Mouse (Mus musculus) olfactory bulb, adult 2 months (tissue): ENCODE data around the gene Sowahc. TPM values are rescaled to one million over a fixed set of nuclear protein-coding genes. Genes with fewer than 3 reads are reported as not detected.
A peak's percentile ranks its signal among the peaks of the same experiment; 100 is the strongest.

Experiments
- H3K27ac ChIP-seq: fragments of 200-500 bp; 2 replicates; pipeline ENCODE4 v1.5.1; 2012; ENCODE audit warnings: low read depth, low read length; ENCODE audit not compliant: insufficient read depth
- H3K4me1 ChIP-seq: fragments of 200-500 bp; 2 replicates; pipeline ENCODE4 v1.6.1; 2012; ENCODE audit warnings: low read length; ENCODE audit not compliant: control insufficient read depth, insufficient read depth
- H3K4me3 ChIP-seq: fragments of 200-500 bp; 2 replicates; pipeline ENCODE4 v1.5.1; 2012; ENCODE audit warnings: mild to moderate bottlenecking, low read depth, low read length, moderate library complexity; ENCODE audit not compliant: insufficient read depth
- CTCF ChIP-seq: fragments of 200-500 bp; IDR thresholded peaks from 2 replicates; pipeline ENCODE4 v1.5.1; 2012; ENCODE audit warnings: low read depth, mild to moderate bottlenecking, low read length, moderate library complexity; ENCODE audit not compliant: insufficient read depth
- POLR2A ChIP-seq: fragments of 200-500 bp; IDR thresholded peaks from 2 replicates; pipeline ENCODE4 v1.6.1; 2012; ENCODE audit warnings: mild to moderate bottlenecking, low read depth, low read length, moderate library complexity; ENCODE audit not compliant: insufficient read depth
- WGBS: fragments of 180-500 bp; shearing (Covaris S2); methylation state at CpG from one replicate; pipeline ENCODE4 v1.1.7; 2018; 5-methylcytosine and 5-hydroxymethylcytosine counted together
- polyA plus RNA-seq: library from polyadenylated mRNA; stranded (reverse); fragments of >200 nt; gene quantifications from 2 replicates; pipeline ENCODE4 v1.2.4, GENCODE M21; 2012; ENCODE audit warnings: low replicate concordance; ENCODE audit not compliant: missing spikeins, insufficient read depth, insufficient read length

The Sowahc gene
- polyA plus RNA-seq, 1 experiment: not detected

DNA sequence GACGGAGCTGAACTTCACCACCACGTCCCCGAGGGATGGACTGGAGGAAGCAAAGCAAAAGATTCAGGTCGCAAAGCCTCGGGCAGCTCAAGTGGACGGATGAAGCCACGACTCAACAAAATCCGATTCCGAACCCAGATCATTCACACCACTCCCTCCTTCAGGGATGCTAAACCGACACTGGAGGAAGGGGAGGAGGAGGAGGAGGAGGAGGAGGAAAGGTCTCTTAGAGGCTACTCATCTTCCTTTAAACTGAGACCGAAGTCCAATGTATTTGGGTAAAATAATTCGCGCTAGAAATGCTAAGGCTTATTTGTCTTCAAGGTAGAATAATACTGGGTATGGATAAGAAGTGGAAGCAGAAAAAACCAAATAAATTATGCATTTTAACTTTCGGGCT is 1.5 kb downstream of the Sowahc start:
- H3K4me3 ChIP-seq: peak overlapping the region; percentile 98
- TF ChIP-seq POLR2A: no peak
- TF ChIP-seq CTCF: no peak
- WGBS: 64% methylated on average over 14 of the region's 14 CpGs
- no peak overlapping the region for H3K27ac ChIP-seq
- H3K4me1 ChIP-seq: peaks cover 11% of the 10 kb centered on the region

DNA sequence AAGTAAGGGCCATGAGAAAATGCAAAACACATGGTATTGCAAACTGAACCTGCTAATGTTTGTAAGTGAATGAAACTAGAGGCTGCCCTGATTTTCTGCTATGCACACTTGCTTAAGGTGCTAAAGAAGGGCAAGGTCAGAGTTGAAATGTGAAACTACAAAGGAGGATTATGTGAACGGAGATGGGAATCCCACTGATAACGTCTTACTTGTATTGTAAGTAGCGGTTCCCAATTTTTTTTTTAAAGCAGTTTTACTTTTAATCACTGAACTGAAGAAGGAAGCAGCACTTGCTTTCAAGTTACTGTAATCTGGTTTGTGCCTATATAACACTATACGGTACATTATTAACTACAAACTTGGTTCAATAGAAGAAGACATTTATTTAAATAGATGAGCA is 2.1 kb downstream of the Sowahc start:
- Histone ChIP-seq H3K27ac (no peak overlapping the region), H3K4me3 (no peak overlapping the region)
- 84% methylated on average over 4 of the region's 4 CpGs for WGBS

DNA sequence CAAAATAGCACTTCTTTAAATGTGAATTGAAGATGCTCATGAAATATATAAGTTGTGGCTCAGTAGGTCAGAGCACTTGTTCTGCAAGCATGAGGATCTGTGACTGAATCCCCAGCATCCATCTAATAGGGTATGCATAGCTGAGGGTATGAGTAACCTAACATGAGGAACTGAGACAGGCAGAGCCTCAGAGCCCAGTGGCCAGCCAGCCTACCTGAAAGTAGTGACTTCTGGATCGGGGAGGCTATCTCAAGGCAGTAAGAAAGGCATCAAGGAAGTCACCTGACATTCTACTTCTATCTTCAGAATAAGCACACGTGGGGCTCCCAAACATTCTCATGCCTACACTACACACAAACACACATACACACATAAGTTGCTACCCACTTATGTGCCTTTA is 3.4 kb downstream of the Sowahc start:
- Histone ChIP-seq H3K4me3 (no peak overlapping the region), H3K4me1 (peaks cover 11% of the 10 kb centered on the region), H3K27ac (no peak overlapping the region)
- TF ChIP-seq CTCF (no peak), POLR2A (no peak)
- 94% methylated on average over 2 of the region's 2 CpGs for WGBS

More for the DNA sequence above, 2.1 kb downstream of the Sowahc start:
- TF ChIP-seq POLR2A (no peak), CTCF (no peak)
- peaks cover 11% of the 10 kb centered on the region for H3K4me1 ChIP-seq

DNA sequence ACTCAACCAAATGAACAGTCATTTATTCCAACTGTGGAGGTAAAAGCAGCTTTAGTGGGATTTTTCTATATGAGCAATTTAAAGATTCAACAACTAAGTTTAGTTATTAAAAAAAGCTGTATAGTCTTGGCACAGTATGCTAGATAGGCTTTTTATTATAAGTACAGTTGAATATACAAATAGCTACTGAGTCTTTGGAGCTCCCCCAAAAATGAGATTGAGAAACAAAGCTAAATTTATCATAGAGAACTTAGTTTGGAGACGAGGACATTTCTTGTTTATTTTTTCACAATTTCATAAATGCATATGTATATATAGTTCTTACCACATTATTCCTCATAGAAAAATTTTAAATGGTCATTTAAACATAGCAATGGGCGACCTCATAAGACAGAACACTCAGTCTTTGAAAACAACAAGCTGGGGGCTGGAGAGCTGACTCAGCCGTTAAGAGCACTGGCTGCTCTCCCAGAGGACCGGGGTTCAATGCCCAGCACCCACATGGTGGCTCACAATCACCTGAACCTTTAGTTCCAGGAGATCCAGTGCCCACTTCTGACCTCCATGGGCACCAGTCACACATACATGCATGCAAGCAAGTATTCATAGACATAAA is 7.6 kb downstream of the Sowahc start:
- H3K4me1 ChIP-seq: no peaks in the 10 kb centered on the region
- no peak overlapping the region for H3K4me3 ChIP-seq
- no peak for TF ChIP-seq CTCF
- TF ChIP-seq POLR2A: no peak
- 64% methylated on average over 4 of the region's 4 CpGs for WGBS
- no peak overlapping the region for H3K27ac ChIP-seq

DNA sequence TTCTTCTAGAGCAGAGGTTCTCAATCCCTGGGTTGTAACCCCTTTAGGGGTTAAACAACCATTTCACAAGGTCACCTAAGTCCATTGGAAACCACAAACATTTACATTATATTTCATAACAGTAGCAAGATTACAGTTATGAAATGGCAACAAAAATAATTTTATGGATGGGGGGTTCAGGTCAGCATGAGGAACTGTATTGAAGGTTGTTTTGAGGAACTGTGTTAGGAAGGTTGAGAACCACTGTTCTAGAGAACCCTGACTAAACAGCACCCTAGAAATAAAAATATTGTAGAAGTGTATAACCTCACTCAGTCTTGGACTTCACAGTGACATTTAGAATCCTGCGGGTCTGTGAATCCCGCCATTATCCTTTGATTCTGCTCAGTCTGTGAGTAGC is 13.5 kb downstream of the Sowahc start:
- no peak overlapping the region for H3K27ac ChIP-seq
- no peak overlapping the region for H3K4me3 ChIP-seq
- 81% methylated on average over 2 of the region's 2 CpGs for WGBS
- no peaks in the 10 kb centered on the region for H3K4me1 ChIP-seq
- TF ChIP-seq POLR2A (no peak), CTCF (no peak)

DNA sequence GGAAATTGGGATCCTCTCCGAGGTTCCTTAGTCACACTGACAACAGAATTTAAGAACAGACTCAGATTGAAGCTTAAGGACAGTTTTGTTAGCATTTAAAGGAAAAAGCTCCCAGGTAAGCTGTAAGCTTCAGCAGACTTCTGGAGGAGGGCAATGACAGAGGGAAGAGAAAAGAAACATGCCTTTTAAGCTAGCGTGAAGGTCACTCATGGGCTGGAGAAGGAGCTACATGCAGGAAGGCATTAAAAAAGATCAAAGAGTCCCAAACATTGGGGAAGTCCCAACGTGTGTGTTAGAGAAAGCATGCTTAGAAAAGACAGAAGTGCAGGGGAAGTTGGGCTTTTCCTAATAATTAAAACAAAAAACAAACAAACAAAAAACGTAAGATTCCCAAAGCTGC is 14.1 kb downstream of the Sowahc start:
- Histone ChIP-seq H3K4me1 (no peaks in the 10 kb centered on the region), H3K27ac (no peak overlapping the region), H3K4me3 (no peak overlapping the region)
- 58% methylated on average over 4 of the region's 4 CpGs for WGBS
- no peak for TF ChIP-seq CTCF
- no peak for TF ChIP-seq POLR2A

DNA sequence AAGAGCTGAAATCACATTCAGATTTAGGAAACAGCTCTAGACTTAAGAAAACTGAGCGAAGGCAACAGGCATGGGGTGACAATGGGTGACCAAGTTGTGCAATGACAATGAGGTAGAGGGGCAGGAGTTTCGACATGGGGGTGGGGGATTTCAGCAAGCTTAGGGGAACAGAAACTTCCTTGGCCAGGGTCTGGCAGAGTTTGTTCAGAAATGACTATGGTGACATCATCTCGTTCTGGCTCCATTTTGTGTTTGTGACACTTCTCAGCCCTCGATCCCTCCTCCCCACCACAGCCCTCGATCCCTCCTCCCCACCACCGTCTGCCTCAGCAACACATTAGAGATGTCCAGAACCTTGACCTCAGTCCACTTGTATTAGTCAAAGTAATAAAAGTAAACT is 14.7 kb downstream of the Sowahc start:
- Histone ChIP-seq H3K4me1 (no peaks in the 10 kb centered on the region), H3K27ac (no peak overlapping the region), H3K4me3 (no peak overlapping the region)
- WGBS: 84% methylated on average over 6 of the region's 6 CpGs
- TF ChIP-seq POLR2A (no peak), CTCF (no peak)

DNA sequence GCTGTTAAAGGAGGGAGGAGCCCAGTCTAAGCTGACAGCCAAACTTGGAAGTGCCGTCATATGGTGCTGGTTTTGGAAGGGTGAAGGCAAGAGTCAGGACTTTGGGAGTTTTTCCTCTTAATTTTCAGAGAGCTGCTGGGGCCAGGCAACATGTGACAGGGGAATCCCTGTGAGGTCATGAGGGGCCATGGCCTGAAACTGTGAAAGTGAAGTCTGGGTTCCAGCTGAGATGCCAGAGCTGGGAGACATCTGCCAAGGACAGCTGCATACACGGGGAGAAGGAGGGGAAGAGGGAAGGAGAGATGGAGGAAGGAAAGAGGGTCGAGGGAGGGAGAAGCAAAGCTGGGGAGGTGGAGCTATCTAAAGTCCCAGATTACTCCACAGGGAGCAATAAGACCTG is 16.0 kb downstream of the Sowahc start:
- 52% methylated on average over 3 of the region's 3 CpGs for WGBS
- TF ChIP-seq POLR2A: no peak
- H3K4me3 ChIP-seq: no peak overlapping the region
- no peak overlapping the region for H3K27ac ChIP-seq
- no peaks in the 10 kb centered on the region for H3K4me1 ChIP-seq

DNA sequence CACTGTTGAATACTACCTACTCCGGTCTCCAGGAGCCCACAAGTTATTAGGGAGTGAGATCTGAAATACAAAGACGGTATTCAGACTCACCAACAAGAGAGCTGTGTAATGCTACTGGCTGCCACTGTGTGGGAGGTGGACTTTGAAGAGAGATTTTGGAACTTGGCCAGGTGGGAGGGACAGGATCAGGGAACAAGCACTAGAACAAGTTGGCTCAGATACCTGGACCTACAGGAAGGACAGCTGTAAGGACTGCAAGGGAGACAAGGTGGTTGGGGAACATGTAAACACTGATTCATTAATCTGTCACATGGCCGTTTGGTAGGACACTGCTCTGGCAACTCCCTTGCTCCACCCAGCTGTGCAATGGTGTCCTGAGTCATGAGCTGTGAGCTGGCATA is 19.4 kb downstream of the Sowahc start:
- TF ChIP-seq POLR2A (no peak), CTCF (no peak)
- H3K4me3 ChIP-seq: no peak overlapping the region
- no peak overlapping the region for H3K27ac ChIP-seq
- 20% methylated on average over 3 of the region's 3 CpGs for WGBS
- H3K4me1 ChIP-seq: no peaks in the 10 kb centered on the region

DNA sequence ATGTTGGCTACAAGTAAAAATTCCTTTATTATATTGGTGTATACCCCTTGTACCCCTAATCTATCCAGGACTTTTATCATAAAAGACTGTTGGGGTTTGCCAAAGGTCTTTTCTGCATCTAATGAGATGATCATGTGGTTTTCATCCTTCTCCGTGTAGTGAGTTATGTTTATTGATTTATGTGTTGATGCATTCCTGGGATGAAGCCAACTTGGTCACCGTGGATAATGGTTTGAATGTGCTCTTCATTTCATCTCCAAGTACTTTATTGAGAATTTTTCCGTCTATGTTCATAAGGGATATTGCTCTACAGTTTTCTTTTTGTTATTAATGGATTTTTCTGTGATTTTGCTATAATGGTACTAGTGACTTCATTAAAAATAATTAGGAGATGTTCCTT is 27.8 kb downstream of the Sowahc start:
- WGBS: 86% methylated on average over 3 of the region's 3 CpGs
- Histone ChIP-seq H3K27ac (no peak overlapping the region), H3K4me3 (no peak overlapping the region), H3K4me1 (no peaks in the 10 kb centered on the region)
- TF ChIP-seq CTCF (no peak), POLR2A (no peak)

DNA sequence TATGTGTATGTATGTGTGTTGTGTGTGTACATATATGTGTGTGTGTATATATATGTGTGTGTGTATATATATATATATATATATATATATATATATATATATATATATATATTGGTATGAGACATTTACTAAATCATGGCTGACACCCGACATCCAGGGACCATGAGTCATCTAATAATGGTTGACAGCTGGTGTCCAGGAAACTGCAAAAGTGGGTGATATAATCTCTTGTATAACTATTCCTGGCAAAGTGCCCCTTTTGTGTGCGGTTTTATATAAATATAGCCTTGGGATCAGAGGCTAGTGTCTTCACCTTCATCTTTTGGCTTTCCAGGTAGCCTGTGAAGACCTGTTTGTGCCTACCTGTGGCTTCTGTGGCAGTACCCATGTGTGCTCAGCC is 28.9 kb downstream of the Sowahc start:
- Histone ChIP-seq H3K4me1 (no peaks in the 10 kb centered on the region), H3K27ac (no peak overlapping the region), H3K4me3 (no peak overlapping the region)
- TF ChIP-seq CTCF (no peak), POLR2A (no peak)
- 95% methylated on average over 2 of the region's 2 CpGs for WGBS
